Mouse (Mus musculus): ENCODE measurements at regions not wholly inside any gene's neighbourhood (a gene's known extent, or its start where the extent isn't known, plus 50 kb on each side); places are given as distances from the start of the nearest gene placed in this dataset.

DNA sequence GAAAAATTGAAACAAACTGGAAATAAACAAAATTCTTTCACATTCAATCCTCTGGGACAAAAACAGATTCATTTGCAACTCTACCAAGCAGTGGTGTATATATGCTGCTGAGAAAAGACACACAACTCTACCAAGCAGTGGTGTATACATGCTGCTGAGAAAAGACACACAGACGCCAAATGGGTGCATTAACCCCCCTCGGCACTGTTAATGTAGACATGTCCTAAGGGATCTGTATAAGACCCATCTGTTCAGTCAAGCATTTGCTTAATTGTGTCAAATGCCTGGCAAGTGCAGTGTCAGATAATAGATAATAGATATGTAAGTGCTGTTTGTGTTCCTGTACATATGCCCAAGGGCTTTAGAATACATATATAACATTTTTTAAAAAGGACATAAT lies 1035.2 kb upstream of the B3galt2 start:
- intact Hi-C loops (cut with DNase I) = no loop called here
- no peak for DNase-seq (ENCODE audit: extremely low spot score in 1 of 2, low spot score in 2 of 2)

DNA sequence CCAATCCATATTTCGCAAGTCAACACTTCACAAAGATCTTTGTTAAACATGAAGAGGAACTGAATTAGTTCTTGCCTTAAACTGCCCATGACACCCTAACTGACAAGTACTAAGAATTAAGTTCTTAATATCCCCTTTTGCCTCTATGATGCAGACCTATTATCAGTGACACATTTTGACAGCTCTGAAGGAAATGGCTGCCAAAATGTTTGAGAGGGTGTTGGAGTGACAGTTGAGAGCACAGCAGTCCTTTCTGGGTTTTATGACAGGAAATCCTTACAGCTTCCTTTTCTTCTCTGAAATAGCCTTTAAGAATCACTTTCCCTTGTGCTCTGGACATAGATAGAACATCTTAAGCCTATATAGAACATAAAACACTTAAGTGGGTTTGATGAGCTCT lies 1034.4 kb upstream of the B3galt2 start:
- no peak for DNase-seq (ENCODE audit: extremely low spot score in 1 of 2, low spot score in 2 of 2)
- intact Hi-C loops (cut with DNase I) = no loop called here

DNA sequence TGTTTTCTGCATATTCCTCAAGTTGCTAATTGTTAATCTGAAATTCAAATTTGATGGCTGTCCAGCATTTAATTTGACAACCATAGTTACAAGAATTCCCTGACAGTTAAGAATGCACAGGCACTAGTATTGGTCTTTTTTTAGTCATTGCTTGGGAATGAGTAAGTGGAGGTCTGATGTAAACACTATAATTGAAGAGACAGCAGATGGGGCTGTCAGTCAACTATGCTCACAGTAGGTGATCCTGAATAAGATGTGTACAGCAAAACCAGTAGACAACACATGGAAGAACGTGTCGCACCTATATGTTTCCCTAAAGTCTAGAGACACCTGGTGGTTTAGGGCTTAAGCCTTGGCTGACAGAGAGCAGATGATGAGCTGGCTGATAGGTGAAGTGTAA lies 1019.0 kb upstream of the B3galt2 start:
- intact Hi-C loops (cut with DNase I) = no loop called here
- no peak for DNase-seq (ENCODE audit: extremely low spot score in 1 of 2, low spot score in 2 of 2)

DNA sequence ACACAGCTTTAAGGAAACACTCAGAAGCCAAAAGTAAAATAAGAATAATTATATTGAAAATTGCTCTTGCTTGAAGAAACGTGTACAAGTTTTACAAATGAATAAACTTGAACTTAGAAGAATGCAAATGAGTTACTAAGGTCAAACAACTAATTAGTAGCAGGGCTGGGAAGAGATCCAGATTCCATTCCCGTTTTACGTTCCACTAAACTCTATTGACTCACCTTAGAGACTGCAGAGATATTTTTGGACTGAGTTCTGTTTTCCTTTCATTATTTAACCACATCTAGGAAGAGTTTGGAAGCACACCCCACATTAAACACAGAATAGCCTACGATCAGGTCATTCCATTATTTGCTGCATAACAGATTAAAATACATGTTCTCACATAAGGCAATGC lies 1016.2 kb upstream of the B3galt2 start:
- intact Hi-C loops (cut with DNase I) = no loop called here
- no peak for DNase-seq (ENCODE audit: extremely low spot score in 1 of 2, low spot score in 2 of 2)

DNA sequence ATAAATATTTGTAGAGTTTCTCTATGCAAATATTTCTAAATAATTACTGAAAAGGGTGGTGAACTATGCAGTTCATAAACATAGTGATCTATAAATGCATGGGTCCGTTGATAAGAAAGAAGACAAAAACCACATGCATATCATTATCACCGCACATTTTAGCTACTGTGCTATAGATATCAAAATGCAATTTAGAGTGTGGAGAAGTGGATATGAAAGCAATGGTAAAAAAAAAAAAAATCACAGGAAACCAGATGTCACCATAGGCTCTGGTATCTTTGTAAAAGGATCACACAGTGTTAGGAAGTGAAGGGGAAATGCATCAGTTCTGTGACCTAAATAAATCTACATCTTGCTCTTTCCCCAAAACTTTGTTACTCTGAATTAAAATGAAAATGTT lies 985.2 kb upstream of the B3galt2 start:
- intact Hi-C loops (cut with DNase I) = no loop called here
- DNase-seq (ENCODE audit: extremely low spot score in 1 of 2, low spot score in 2 of 2) = no peak

DNA sequence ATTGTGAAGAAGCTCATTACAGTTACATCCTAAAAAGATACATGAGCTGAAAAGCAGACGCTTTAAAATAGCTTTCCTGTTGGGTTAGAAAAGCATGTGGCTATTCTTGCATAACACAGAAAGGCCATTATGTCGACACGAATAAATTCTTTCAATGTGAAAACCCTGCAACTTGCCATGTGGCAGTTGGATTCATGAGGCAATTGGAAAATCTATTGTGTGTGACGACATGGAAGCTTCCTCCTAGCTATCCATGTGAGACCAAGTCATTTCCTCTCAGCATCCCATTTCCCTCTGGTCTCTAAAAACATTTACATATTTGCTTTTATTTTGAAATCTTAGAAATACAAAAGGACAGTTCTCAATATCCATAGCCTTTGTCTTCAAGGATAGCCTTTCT lies 975.2 kb upstream of the B3galt2 start:
- intact Hi-C loops (cut with DNase I) = no loop called here
- no peak for DNase-seq (ENCODE audit: extremely low spot score in 1 of 2, low spot score in 2 of 2)

DNA sequence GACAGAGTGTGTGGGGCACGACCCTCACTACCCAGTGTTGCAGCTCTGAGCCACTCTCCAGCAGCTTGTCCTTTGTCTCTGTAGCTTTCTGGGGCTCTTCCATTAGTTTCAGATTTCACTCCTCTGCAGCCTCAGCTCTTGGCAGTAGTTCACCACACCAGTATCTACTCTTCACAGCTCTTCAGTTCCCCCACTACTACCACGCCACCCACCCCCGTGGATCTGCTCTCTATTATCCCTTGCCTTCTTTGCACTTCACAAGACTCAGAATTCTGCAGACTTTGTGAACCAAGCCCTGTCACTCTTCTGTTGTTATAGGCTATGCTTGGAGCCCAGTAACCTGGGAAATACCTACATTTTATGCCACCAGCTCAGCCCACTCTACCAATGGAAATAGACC lies 960.5 kb upstream of the B3galt2 start:
- intact Hi-C loops (cut with DNase I) = no loop called here
- DNase-seq (ENCODE audit: extremely low spot score in 1 of 2, low spot score in 2 of 2) = no peak

DNA sequence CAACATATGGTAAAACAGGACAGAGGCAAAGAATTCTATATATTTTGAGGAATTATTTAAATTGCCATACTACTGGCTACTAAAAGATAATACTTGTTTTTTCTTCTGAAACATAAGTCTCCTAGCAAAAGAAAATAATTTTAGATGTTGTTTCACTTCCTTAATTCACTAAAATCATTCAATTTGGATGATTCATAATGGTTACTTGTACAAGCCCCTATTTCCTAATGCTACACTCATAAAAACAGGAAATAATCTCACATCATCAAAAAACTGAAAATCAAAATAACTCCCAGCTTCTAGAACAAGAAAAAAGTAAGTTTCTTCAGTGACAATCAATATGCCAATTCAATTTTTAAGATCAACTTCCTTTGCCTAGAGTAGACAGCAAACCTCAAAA lies 951.6 kb upstream of the B3galt2 start:
- DNase-seq (ENCODE audit: extremely low spot score in 1 of 2, low spot score in 2 of 2) = no peak
- intact Hi-C loops (cut with DNase I) = no loop called here

DNA sequence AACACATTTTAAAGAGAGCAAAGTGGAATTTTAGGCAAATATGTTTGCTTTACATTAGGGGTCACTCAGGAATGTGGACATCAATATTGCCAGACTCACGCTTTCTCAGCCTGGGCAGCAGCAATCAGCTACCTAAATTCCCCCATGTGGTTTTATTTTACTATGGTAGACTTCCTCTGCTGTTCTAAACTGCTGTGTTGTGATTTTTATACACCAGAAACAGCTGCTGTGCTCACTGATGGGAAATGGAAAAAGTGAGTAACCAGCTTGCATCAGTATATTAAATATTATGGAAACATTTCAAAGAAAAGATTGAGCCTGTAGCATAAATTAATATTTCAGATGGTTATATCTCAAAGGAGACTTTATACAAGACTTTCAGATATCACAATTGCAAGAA lies 945.3 kb upstream of the B3galt2 start:
- no peak for DNase-seq (ENCODE audit: extremely low spot score in 1 of 2, low spot score in 2 of 2)
- intact Hi-C loops (cut with DNase I) = no loop called here

DNA sequence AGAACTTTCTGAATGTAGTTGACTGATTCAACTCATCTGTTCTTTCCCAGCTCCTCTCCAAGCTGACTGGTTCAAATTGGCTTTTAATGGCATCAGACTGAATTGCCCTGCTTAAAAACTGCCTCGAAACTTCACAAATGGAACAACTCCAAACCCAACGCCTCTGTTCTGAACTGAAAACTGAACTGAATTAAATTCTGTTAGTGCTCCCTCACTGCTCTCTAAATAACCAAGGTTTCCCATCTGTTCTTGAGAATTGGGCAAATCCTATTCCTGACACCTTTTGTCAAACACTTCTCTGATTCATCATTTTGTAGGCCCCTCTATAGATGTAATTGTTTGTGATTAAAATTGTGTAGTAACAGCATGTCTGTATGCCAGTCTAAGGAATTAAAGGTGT lies 932.2 kb upstream of the B3galt2 start:
- DNase-seq (ENCODE audit: extremely low spot score in 1 of 2, low spot score in 2 of 2) = no peak
- intact Hi-C loops (cut with DNase I) = no loop called here

DNA sequence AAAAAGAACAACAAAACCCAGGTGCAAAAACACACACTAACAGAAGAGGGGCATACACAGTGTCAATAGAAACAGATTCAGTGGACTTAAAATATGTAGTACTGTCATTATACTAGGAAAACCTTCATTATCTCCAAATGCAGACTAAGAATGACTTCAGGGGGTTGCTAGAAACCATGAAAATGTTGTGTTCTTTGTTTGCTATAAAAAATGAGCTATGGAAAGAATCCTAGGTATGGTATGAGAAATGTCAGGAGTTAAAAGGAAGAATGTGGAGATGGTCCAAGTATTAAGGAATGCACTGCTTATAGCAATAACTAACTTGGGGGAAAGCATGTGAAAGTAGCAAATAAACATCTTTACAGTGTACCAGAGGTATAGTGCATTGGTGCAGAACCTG lies 910.2 kb upstream of the B3galt2 start:
- no peak for DNase-seq (ENCODE audit: extremely low spot score in 1 of 2, low spot score in 2 of 2)
- intact Hi-C loops (cut with DNase I) = no loop called here

DNA sequence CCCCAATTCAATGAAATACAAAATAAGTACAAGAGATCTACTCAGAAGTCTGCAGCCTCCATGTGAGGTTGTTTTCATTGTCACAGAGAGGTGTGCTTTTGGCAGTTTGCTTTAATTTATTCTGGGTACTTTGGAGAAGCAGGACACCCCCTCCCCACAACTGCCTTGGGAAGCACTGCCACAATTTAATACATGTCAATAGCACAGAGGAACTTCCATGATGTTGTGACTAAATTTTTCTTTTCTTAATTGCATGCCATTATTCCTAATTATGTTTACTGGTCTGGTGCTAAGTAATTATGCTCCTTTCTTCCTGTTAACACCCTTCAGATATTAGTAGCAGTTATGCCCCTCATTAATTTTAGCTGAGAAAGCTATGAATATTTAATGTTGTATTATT lies 906.4 kb upstream of the B3galt2 start:
- intact Hi-C loops (cut with DNase I) = no loop called here
- no peak for DNase-seq (ENCODE audit: extremely low spot score in 1 of 2, low spot score in 2 of 2)

DNA sequence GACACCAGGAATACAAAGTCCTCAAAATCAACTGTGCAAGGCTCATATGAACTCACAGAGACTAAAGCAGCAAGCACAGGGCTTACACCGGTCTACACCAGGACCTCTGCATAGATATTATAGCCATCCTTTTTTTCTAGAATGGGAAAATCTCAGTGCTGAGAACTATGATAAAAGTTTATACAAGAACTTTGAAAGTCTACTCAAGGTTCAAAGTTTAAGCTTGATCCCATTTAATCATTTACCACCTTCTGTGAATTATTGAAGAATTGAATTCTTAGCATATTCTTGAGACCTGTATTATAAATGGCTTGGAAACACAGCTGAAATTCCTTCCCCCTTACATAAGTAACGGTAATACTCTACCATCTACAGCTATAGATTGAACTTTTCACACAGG lies 902.1 kb upstream of the B3galt2 start:
- no peak for DNase-seq (ENCODE audit: extremely low spot score in 1 of 2, low spot score in 2 of 2)
- intact Hi-C loops (cut with DNase I) = no loop called here

DNA sequence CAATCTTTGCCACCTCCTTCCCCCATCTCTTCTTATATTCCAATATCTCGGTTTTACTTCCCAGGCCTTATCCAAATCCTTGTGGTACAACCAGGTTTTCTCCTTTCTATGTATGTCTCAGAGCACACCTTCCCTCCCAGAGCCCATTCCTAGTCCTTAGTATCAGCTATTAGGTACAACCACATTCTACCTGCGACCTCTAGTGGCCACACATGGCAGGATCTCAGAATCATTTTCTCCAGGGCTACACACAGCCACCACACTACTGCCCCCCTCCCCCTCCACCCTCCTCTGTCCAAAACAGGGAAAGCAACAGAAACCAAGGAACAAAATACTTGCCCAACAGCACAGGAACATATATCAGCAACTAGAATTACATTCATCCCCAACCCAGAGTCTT lies 898.2 kb upstream of the B3galt2 start:
- intact Hi-C loops (cut with DNase I) = no loop called here
- peak in 1 of 2 experiments; percentile 14 for DNase-seq (ENCODE audit: extremely low spot score in 1 of 2, low spot score in 2 of 2)

DNA sequence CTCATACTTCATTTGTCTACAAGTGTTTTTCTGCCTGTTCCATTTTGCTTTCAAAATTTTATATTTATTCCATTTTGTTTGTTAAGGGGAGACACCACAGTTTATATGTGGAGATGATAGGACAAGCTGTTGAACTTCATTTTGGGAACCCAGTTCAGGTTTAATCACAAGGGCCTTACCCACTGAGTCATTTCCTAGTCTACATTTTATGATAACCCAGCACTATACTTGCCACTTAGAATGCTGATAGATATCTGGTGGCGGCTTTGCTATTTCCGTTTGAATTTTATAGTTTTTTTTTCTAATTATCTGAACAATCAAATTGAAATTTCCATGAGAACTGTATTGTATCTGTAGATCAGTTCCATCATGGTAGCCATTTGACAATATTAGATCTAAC lies 869.5 kb upstream of the B3galt2 start:
- intact Hi-C loops (cut with DNase I) = no loop called here
- DNase-seq (ENCODE audit: extremely low spot score in 1 of 2, low spot score in 2 of 2) = no peak

Measured in left cerebral cortex, postnatal 10 days (tissue).